ENCODE assay signal across 14 mouse cellular contexts in genomic region chr15:102977423-102977974, GRCm38 (mm10). TPM values are rescaled to one million over a fixed set of nuclear protein-coding genes. Genes with fewer than 3 reads are reported as not detected.
DNase-seq lines count a peak whose midpoint lies in the region; ATAC-seq and TF ChIP-seq lines count a peak whose summit lies in the region.
"Had no signal": no experiment of that assay in that cellular context is flagged by ENCODE, and none has a peak within 500 bp of the region (broad histone marks: within the 10 kb centered on the region; RNA-seq: fewer than 3 reads in every experiment).

No protein-coding gene starts in this region.

- H3K4me2 ChIP-seq in heart, embryonic 13.5 days = peak overlapping the region; percentile 51
- no peak overlapping the region for H3K4me2 ChIP-seq in midbrain, embryonic 11.5 days
- H3K4me2 ChIP-seq in midbrain, embryonic 13.5 days (replicated peaks) = no peak overlapping the region
- peak overlapping the region; percentile 43 for H3K4me2 ChIP-seq in limb, embryonic 14.5 days (replicated peaks; ENCODE audit: low read depth, low read length, severe bottlenecking)
- H3K4me2 ChIP-seq in stomach, postnatal 0 days (replicated peaks; ENCODE audit: low read depth) = peak overlapping the region; percentile 36
- no peak overlapping the region for H3K4me2 ChIP-seq in hindbrain, embryonic 11.5 days (replicated peaks; ENCODE audit: low read depth, low read length)

- intact Hi-C loops in heart, postnatal 14 days (cut with DNase I) = no loop called here

- H3K4me1 ChIP-seq in heart, embryonic 13.5 days = peaks cover 13% of the 10 kb centered on the region
- H3K4me1 ChIP-seq in midbrain, embryonic 11.5 days (ENCODE audit: control insufficient read depth, insufficient read depth, low read length) = peaks cover 5% of the 10 kb centered on the region; the same call in 1 of the 2 replicates
- H3K4me1 ChIP-seq in midbrain, embryonic 13.5 days (replicated peaks) = peaks cover 7% of the 10 kb centered on the region; the same call in 1 of the 2 replicates
- peaks cover 9% of the 10 kb centered on the region for H3K4me1 ChIP-seq in limb, embryonic 14.5 days (ENCODE audit: control insufficient read depth, insufficient read depth, low read length)
- no peaks in the 10 kb centered on the region for H3K4me1 ChIP-seq in stomach, postnatal 0 days (replicated peaks; ENCODE audit: control insufficient read depth, insufficient read depth)
- H3K4me1 ChIP-seq in hindbrain, embryonic 11.5 days (replicated peaks; ENCODE audit: control insufficient read depth, insufficient read depth, low read length) = no peaks in the 10 kb centered on the region

- H3K27me3 ChIP-seq in heart, embryonic 13.5 days (replicated peaks) = peaks cover 100% of the 10 kb centered on the region
- peaks cover 98% of the 10 kb centered on the region for H3K27me3 ChIP-seq in midbrain, embryonic 11.5 days (ENCODE audit: control insufficient read depth, insufficient read depth, low read length)
- H3K27me3 ChIP-seq in midbrain, embryonic 13.5 days = peaks cover 100% of the 10 kb centered on the region
- H3K27me3 ChIP-seq in limb, embryonic 14.5 days (ENCODE audit: control insufficient read depth, insufficient read depth, low read length) = peaks cover 95% of the 10 kb centered on the region
- peaks cover 58% of the 10 kb centered on the region for H3K27me3 ChIP-seq in stomach, postnatal 0 days (ENCODE audit: control insufficient read depth, insufficient read depth, low read length)
- H3K27me3 ChIP-seq in hindbrain, embryonic 11.5 days (ENCODE audit: control insufficient read depth, insufficient read depth, low read length) = peaks cover 97% of the 10 kb centered on the region

- 3% methylated on average over 16 of the region's 16 CpGs for WGBS in heart, embryonic 13.5 days
- under 1% methylated on average over 15 of the region's 16 CpGs for WGBS in midbrain, embryonic 11.5 days
- under 1% methylated on average over 16 of the region's 16 CpGs for WGBS in midbrain, embryonic 13.5 days
- 3% methylated on average over 16 of the region's 16 CpGs for WGBS in limb, embryonic 14.5 days
- 7% methylated on average over 16 of the region's 16 CpGs for WGBS in stomach, postnatal 0 days
- WGBS in hindbrain, embryonic 11.5 days = 2% methylated on average over 16 of the region's 16 CpGs

- H3K27ac ChIP-seq in heart, embryonic 13.5 days (replicated peaks) = no peak overlapping the region
- no peak overlapping the region for H3K27ac ChIP-seq in midbrain, embryonic 11.5 days (ENCODE audit: low read depth, low read length)
- no peak overlapping the region for H3K27ac ChIP-seq in midbrain, embryonic 13.5 days
- H3K27ac ChIP-seq in limb, embryonic 14.5 days (replicated peaks; ENCODE audit: low read depth, low read length) = no peak overlapping the region
- H3K27ac ChIP-seq in stomach, postnatal 0 days (replicated peaks) = no peak overlapping the region
- H3K27ac ChIP-seq in hindbrain, embryonic 11.5 days (ENCODE audit: low read depth, low read length) = no peak overlapping the region
- H3K27ac ChIP-seq: hindbrain, embryonic 10.5 days had no signal

- TF ChIP-seq POLR2A in limb, embryonic 14.5 days (IDR thresholded peaks at IDR 0.05; ENCODE audit: borderline replicate concordance, extremely low read depth, insufficient read depth, insufficient read length) = no peak

- no peak for DNase-seq in heart, postnatal 14 days
- peak; percentile 95 for DNase-seq in midbrain, embryonic 11.5 days (ENCODE audit: low spot score, missing footprints)
- DNase-seq in limb, embryonic 14.5 days (ENCODE audit: low spot score) = no peak
- no peak for DNase-seq in stomach, postnatal 0 days (ENCODE audit: low spot score)
- no peak for DNase-seq in hindbrain, embryonic 11.5 days (ENCODE audit: low spot score)
- DNase-seq in testis, postnatal 10 days (ENCODE audit: low spot score) = no peak
- DNase-seq: adrenal gland, postnatal 10 days had no signal

- no peaks in the 10 kb centered on the region for H3K36me3 ChIP-seq in heart, embryonic 13.5 days
- no peaks in the 10 kb centered on the region for H3K36me3 ChIP-seq in midbrain, embryonic 11.5 days (ENCODE audit: control insufficient read depth, insufficient read depth, low read length)
- H3K36me3 ChIP-seq in midbrain, embryonic 13.5 days = no peaks in the 10 kb centered on the region
- H3K36me3 ChIP-seq in limb, embryonic 14.5 days (ENCODE audit: control insufficient read depth, insufficient read depth, low read length) = no peaks in the 10 kb centered on the region
- no peaks in the 10 kb centered on the region for H3K36me3 ChIP-seq in stomach, postnatal 0 days (ENCODE audit: control insufficient read depth, insufficient read depth, low read length)
- no peaks in the 10 kb centered on the region for H3K36me3 ChIP-seq in hindbrain, embryonic 11.5 days (ENCODE audit: control insufficient read depth, insufficient read depth, low read length)
- H3K36me3 ChIP-seq: hindbrain, embryonic 10.5 days had no signal

- H3K9me3 ChIP-seq in heart, embryonic 13.5 days = no peaks in the 10 kb centered on the region
- H3K9me3 ChIP-seq in midbrain, embryonic 11.5 days (ENCODE audit: control insufficient read depth, low read length) = no peaks in the 10 kb centered on the region
- H3K9me3 ChIP-seq in midbrain, embryonic 13.5 days = no peaks in the 10 kb centered on the region
- no peaks in the 10 kb centered on the region for H3K9me3 ChIP-seq in limb, embryonic 14.5 days (ENCODE audit: control insufficient read depth, low read length)
- no peaks in the 10 kb centered on the region for H3K9me3 ChIP-seq in stomach, postnatal 0 days (ENCODE audit: control insufficient read depth, low read length)
- no peaks in the 10 kb centered on the region for H3K9me3 ChIP-seq in hindbrain, embryonic 11.5 days (ENCODE audit: control insufficient read depth, low read length)
- H3K9me3 ChIP-seq: hindbrain, embryonic 10.5 days had no signal

- TF ChIP-seq CTCF in stomach, postnatal 0 days (IDR thresholded peaks at IDR 0.05; ENCODE audit: low read depth) = no peak

- H3K4me3 ChIP-seq in heart, embryonic 13.5 days = peak overlapping the region; percentile 35
- no peak overlapping the region for H3K4me3 ChIP-seq in midbrain, embryonic 11.5 days (ENCODE audit: low read depth, low read length)
- H3K4me3 ChIP-seq in midbrain, embryonic 13.5 days (replicated peaks) = no peak overlapping the region
- peak overlapping the region; percentile 26 for H3K4me3 ChIP-seq in limb, embryonic 14.5 days (replicated peaks; ENCODE audit: low read length)
- peak overlapping the region; percentile 23 for H3K4me3 ChIP-seq in stomach, postnatal 0 days (ENCODE audit: low read depth, low read length)
- H3K4me3 ChIP-seq in hindbrain, embryonic 11.5 days (ENCODE audit: low read depth, low read length) = no peak overlapping the region
- H3K4me3 ChIP-seq: hindbrain, embryonic 10.5 days had no signal

- H3K9ac ChIP-seq in heart, embryonic 13.5 days = no peak overlapping the region
- H3K9ac ChIP-seq in midbrain, embryonic 11.5 days (ENCODE audit: low read length) = no peak overlapping the region
- no peak overlapping the region for H3K9ac ChIP-seq in midbrain, embryonic 13.5 days (replicated peaks)
- H3K9ac ChIP-seq in limb, embryonic 14.5 days (ENCODE audit: low read depth, low read length, severe bottlenecking) = peak overlapping the region; percentile 46
- no peak overlapping the region for H3K9ac ChIP-seq in stomach, postnatal 0 days (ENCODE audit: low read length)
- no peak overlapping the region for H3K9ac ChIP-seq in hindbrain, embryonic 11.5 days (ENCODE audit: low read depth, low read length)

- TF ChIP-seq EP300 in stomach, postnatal 0 days (optimal IDR thresholded peaks at IDR 0.05) = no peak

- ATAC-seq in heart, embryonic 13.5 days (ENCODE audit: extremely low read depth, insufficient number of reproducible peaks, low FRiP score, low TSS enrichment) = no peak
- ATAC-seq in midbrain, embryonic 11.5 days (ENCODE audit: low FRiP score) = no peak
- no peak for ATAC-seq in midbrain, embryonic 13.5 days
- no peak for ATAC-seq in limb, embryonic 14.5 days (ENCODE audit: low FRiP score, low read depth)
- ATAC-seq in stomach, postnatal 0 days (ENCODE audit: low FRiP score, low TSS enrichment) = no peak
- no peak for ATAC-seq in hindbrain, embryonic 11.5 days (ENCODE audit: low FRiP score)
- ATAC-seq: forebrain, embryonic 14.5 days had no signal

RNA-seq across cellular contexts. Expression of gene Hoxc9, which starts 1.3 kb away (rescaled TPM):
- not detected in 2 replicates for polyA plus RNA-seq in heart, embryonic 13.5 days (2015; fragmentation: Nextera tagmentation; extraction: Ambion mirVana)
- total RNA-seq in heart, postnatal 14 days (2021) = not detected
- not detected in 2 replicates for polyA plus RNA-seq in midbrain, embryonic 11.5 days (2014; fragmentation: Nextera tagmentation; extraction: Ambion mirVana)
- polyA plus RNA-seq in midbrain, embryonic 13.5 days (2015; fragmentation: Nextera tagmentation; extraction: Ambion mirVana) = not detected in 2 replicates
- polyA plus RNA-seq in limb, embryonic 14.5 days (2012; rRNA removed) = 2.1 TPM in 2 replicates
- polyA plus RNA-seq in limb, embryonic 14.5 days (2014; fragmentation: Nextera tagmentation; extraction: Ambion mirVana) = 1.1 and 1.3 TPM in 2 replicates
- not detected in 2 replicates for polyA plus RNA-seq in stomach, postnatal 0 days (2015; fragmentation: Nextera tagmentation; extraction: Ambion mirVana)
- not detected in 2 replicates for polyA plus RNA-seq in hindbrain, embryonic 11.5 days (2014; fragmentation: Nextera tagmentation; extraction: Ambion mirVana)
- total RNA-seq: common myeloid progenitor, adult 5-6 weeks; left cerebral cortex, postnatal 14 days had no signal
- polyA plus RNA-seq: forebrain, embryonic 14.5 days; hindbrain, embryonic 10.5 days had no signal

RNA-seq across cellular contexts. Expression of gene Hoxc5, which starts 10.3 kb away (rescaled TPM):
- polyA plus RNA-seq in heart, embryonic 13.5 days (2015; fragmentation: Nextera tagmentation; extraction: Ambion mirVana) = 0.57 and 1.6 TPM in 2 replicates
- not detected for total RNA-seq in heart, postnatal 14 days (2021)
- not detected in 2 replicates for polyA plus RNA-seq in midbrain, embryonic 11.5 days (2014; fragmentation: Nextera tagmentation; extraction: Ambion mirVana)
- polyA plus RNA-seq in midbrain, embryonic 13.5 days (2015; fragmentation: Nextera tagmentation; extraction: Ambion mirVana) = 0.09 TPM in 1 of 2 replicates, not detected in the other
- 7.6 and 9.0 TPM in 2 replicates for polyA plus RNA-seq in limb, embryonic 14.5 days (2012; rRNA removed)
- polyA plus RNA-seq in limb, embryonic 14.5 days (2014; fragmentation: Nextera tagmentation; extraction: Ambion mirVana) = 2.6 and 3.5 TPM in 2 replicates
- polyA plus RNA-seq in stomach, postnatal 0 days (2015; fragmentation: Nextera tagmentation; extraction: Ambion mirVana) = 18.0 and 18.2 TPM in 2 replicates
- polyA plus RNA-seq in hindbrain, embryonic 11.5 days (2014; fragmentation: Nextera tagmentation; extraction: Ambion mirVana) = 21.0 and 21.6 TPM in 2 replicates
- total RNA-seq: common myeloid progenitor, adult 5-6 weeks; left cerebral cortex, postnatal 14 days had no signal
- polyA plus RNA-seq: forebrain, embryonic 14.5 days had no signal

RNA-seq across cellular contexts. Expression of gene Hoxc10, which starts 10.9 kb away (rescaled TPM):
- not detected in 2 replicates for polyA plus RNA-seq in heart, embryonic 13.5 days (2015; fragmentation: Nextera tagmentation; extraction: Ambion mirVana)
- not detected for total RNA-seq in heart, postnatal 14 days (2021)
- polyA plus RNA-seq in midbrain, embryonic 11.5 days (2014; fragmentation: Nextera tagmentation; extraction: Ambion mirVana) = not detected in 2 replicates
- not detected in 2 replicates for polyA plus RNA-seq in midbrain, embryonic 13.5 days (2015; fragmentation: Nextera tagmentation; extraction: Ambion mirVana)
- 9.7 and 14.3 TPM in 2 replicates for polyA plus RNA-seq in limb, embryonic 14.5 days (2012; rRNA removed)
- 5.8 and 6.0 TPM in 2 replicates for polyA plus RNA-seq in limb, embryonic 14.5 days (2014; fragmentation: Nextera tagmentation; extraction: Ambion mirVana)
- polyA plus RNA-seq in stomach, postnatal 0 days (2015; fragmentation: Nextera tagmentation; extraction: Ambion mirVana) = not detected in 2 replicates
- polyA plus RNA-seq in hindbrain, embryonic 11.5 days (2014; fragmentation: Nextera tagmentation; extraction: Ambion mirVana) = not detected in 2 replicates
- total RNA-seq: CH12.LX; common myeloid progenitor, adult 5-6 weeks; left cerebral cortex, postnatal 14 days had no signal
- polyA plus RNA-seq: forebrain, embryonic 14.5 days; hindbrain, embryonic 10.5 days had no signal

RNA-seq across cellular contexts. Expression of gene Hoxc8, which starts 12.9 kb away (rescaled TPM):
- 0.06 TPM in 1 of 2 replicates, not detected in the other for polyA plus RNA-seq in heart, embryonic 13.5 days (2015; fragmentation: Nextera tagmentation; extraction: Ambion mirVana)
- total RNA-seq in heart, postnatal 14 days (2021) = not detected
- polyA plus RNA-seq in midbrain, embryonic 11.5 days (2014; fragmentation: Nextera tagmentation; extraction: Ambion mirVana) = not detected in 2 replicates
- polyA plus RNA-seq in midbrain, embryonic 13.5 days (2015; fragmentation: Nextera tagmentation; extraction: Ambion mirVana) = not detected in 2 replicates
- polyA plus RNA-seq in limb, embryonic 14.5 days (2012; rRNA removed) = 3.5 and 3.9 TPM in 2 replicates
- 1.9 TPM in 2 replicates for polyA plus RNA-seq in limb, embryonic 14.5 days (2014; fragmentation: Nextera tagmentation; extraction: Ambion mirVana)
- polyA plus RNA-seq in stomach, postnatal 0 days (2015; fragmentation: Nextera tagmentation; extraction: Ambion mirVana) = 7.1 and 7.3 TPM in 2 replicates
- polyA plus RNA-seq in hindbrain, embryonic 11.5 days (2014; fragmentation: Nextera tagmentation; extraction: Ambion mirVana) = not detected in 2 replicates
- total RNA-seq: CH12.LX; common myeloid progenitor, adult 5-6 weeks; left cerebral cortex, postnatal 14 days had no signal
- polyA plus RNA-seq: forebrain, embryonic 14.5 days; hindbrain, embryonic 10.5 days had no signal

RNA-seq across cellular contexts. Expression of gene Hoxc6, which starts 20.6 kb away (rescaled TPM):
- polyA plus RNA-seq in heart, embryonic 13.5 days (2015; fragmentation: Nextera tagmentation; extraction: Ambion mirVana) = 0.22 and 0.25 TPM in 2 replicates
- total RNA-seq in heart, postnatal 14 days (2021) = not detected
- polyA plus RNA-seq in midbrain, embryonic 11.5 days (2014; fragmentation: Nextera tagmentation; extraction: Ambion mirVana) = not detected in 2 replicates
- polyA plus RNA-seq in midbrain, embryonic 13.5 days (2015; fragmentation: Nextera tagmentation; extraction: Ambion mirVana) = not detected in 2 replicates
- 8.0 and 10.4 TPM in 2 replicates for polyA plus RNA-seq in limb, embryonic 14.5 days (2012; rRNA removed)
- 2.4 and 2.5 TPM in 2 replicates for polyA plus RNA-seq in limb, embryonic 14.5 days (2014; fragmentation: Nextera tagmentation; extraction: Ambion mirVana)
- polyA plus RNA-seq in stomach, postnatal 0 days (2015; fragmentation: Nextera tagmentation; extraction: Ambion mirVana) = 3.3 and 4.9 TPM in 2 replicates
- 0.45 and 5.4 TPM in 2 replicates for polyA plus RNA-seq in hindbrain, embryonic 11.5 days (2014; fragmentation: Nextera tagmentation; extraction: Ambion mirVana)
- total RNA-seq: common myeloid progenitor, adult 5-6 weeks; left cerebral cortex, postnatal 14 days had no signal
- polyA plus RNA-seq: forebrain, embryonic 14.5 days; hindbrain, embryonic 10.5 days had no signal

Comparison
In these comparisons a context has a peak if more than half of its experiments do, and no peak if none do; other contexts are left out.
1. H3K4me2 ChIP-seq: peak in heart, embryonic 13.5 days (single experiment), limb, embryonic 14.5 days (single experiment) and stomach, postnatal 0 days (single experiment); none in midbrain, embryonic 11.5 days (single experiment), midbrain, embryonic 13.5 days (single experiment) and hindbrain, embryonic 11.5 days (single experiment).
2. H3K4me3 ChIP-seq: peak in heart, embryonic 13.5 days (single experiment), limb, embryonic 14.5 days (single experiment) and stomach, postnatal 0 days (single experiment); none in midbrain, embryonic 11.5 days (single experiment), midbrain, embryonic 13.5 days (single experiment) and hindbrain, embryonic 11.5 days (single experiment).